Mouse (Mus musculus): ENCODE measurements around the gene Ankar.

The Ankar gene

GRCm38 (mm10) chr1:72700479-72700878, at the start of gene Ankar:
TSS of gene Ankar (minus strand) at chr1:72700579.
- DNase-seq (ENCODE audit: low spot score) = no peak

GRCm38 (mm10) chr1:72746382-72746781, 46.0 kb upstream of the Ankar start:
- no peak for DNase-seq (ENCODE audit: low spot score)

DNA sequence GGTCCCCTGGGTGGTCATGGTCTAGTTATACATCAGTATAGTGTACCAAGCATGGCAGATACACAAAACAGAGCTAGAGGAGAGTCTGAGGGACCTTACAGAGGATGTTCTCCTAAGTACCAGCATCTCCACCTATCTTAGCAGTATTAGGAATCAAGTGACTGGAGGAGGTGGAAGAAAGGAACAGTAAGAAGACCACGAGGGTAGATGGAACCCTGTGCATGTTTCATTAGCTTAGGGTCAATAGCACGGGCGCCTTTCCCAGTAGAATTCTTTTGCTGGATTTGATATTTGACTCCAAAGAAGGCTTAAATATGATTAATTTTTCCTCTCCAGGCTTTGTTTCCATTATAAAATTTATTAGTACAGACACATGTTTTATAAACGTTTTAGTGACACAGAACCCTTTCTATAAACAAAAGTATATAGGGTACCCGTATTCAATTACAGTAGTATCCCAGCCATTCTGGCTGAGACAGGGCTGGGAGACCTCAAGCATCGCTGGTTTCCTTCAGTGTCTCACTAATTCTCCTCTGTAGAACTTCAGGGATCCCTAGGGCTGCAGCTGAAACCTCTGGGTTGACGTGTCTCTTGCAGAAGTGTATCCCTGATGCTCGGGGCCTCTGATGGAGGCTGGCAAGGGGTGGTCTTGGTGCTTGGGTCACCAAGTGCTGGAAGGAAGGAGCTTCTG, 44.6 kb upstream of the Ankar start:
- DNase-seq (ENCODE audit: low spot score) = no peak

GRCm38 (mm10) chr1:72741406-72741805, 41.0 kb upstream of the Ankar start:
- DNase-seq (ENCODE audit: low spot score) = no peak

GRCm38 (mm10) chr1:72739681-72740063, 39.3 kb upstream of the Ankar start:
- no peak for DNase-seq (ENCODE audit: low spot score)

GRCm38 (mm10) chr1:72738946-72739680, 38.7 kb upstream of the Ankar start:
- peak; percentile 30 for DNase-seq (ENCODE audit: low spot score)

DNA sequence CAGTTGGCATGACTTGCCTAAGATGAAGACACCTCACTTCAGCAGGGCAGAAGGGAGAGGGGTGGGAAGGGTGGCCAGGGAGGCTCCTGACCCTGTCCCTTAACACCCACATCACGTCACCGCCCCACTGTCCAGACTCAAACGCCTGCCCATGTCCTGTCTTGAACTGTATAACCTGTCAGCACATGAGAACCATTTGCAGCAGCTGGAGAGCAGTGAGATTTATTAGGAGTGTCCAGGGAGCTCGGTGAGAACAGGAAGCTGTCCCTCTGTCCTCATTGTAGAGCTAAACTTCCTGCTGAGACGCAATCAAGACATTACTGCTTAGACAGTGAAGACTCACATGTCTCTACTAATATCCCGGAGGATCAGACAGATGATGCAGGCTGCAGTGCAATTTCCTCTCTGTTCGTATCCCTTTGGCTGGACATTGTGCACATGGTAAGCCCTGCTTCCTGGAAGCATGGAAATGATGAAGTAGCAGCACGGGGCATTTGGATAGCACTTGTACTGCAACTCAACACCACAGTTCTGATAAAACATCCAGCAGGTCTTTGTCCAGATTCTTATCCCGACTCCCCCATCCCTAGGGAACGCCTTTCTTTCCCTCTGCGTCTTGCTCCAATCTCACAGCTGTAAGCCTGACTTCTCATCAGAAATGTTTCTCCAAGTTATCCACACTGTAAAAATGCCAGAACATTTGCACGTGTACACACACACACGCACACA, 36.2 kb upstream of the Ankar start:
- no peak for DNase-seq (ENCODE audit: low spot score)

- DNase-seq (ENCODE audit: low spot score) = no peak
Measured at GRCm38 (mm10) chr1:72733191-72733691, 32.9 kb upstream of the Ankar start.

- no peak for DNase-seq (ENCODE audit: low spot score)
Measured at GRCm38 (mm10) chr1:72730126-72730525, 29.7 kb upstream of the Ankar start.

DNA sequence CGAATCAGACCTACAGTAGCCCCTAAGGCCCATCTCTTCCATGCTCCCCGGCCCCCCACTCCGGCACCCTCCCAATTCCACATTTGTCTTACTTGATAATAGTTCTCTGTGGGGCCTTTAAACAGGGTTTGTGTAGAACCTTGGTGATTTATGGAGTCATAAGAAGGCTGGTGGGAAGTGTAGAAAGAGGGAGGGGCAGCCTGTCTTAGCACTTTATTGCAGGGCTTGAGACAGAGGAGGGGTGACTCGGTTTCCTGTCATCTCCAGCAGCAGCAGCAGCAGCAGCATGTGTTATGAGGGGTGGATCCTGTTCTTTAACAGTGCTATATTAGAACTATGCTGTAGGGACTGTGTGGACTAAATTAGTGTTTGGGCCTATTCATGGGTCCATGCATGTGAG, 28.4 kb upstream of the Ankar start:
- no peak for DNase-seq (ENCODE audit: low spot score)

- DNase-seq (ENCODE audit: low spot score) = no peak
Measured at GRCm38 (mm10) chr1:72725941-72726340, 25.6 kb upstream of the Ankar start.

DNA sequence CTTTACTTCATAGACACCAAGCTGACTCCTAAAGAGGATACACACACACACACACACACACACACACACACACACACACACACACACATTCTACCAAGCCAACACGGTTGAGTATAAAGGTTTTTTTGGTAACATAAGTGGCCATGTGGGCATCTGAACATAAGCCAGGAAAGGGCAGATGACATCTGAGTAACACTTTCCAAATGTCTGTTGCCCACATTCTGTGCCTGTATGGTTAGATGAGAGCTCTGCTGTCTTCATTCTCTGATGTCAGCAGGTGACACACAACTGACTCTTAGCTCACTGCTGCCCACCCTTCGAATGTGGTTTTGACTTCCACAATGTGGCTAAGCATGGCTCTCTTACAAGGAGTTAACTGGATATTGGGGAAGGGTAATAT, 24.0 kb upstream of the Ankar start:
- DNase-seq (ENCODE audit: low spot score) = no peak

- DNase-seq (ENCODE audit: low spot score) = no peak
Measured at GRCm38 (mm10) chr1:72722646-72723045, 22.3 kb upstream of the Ankar start.

DNA sequence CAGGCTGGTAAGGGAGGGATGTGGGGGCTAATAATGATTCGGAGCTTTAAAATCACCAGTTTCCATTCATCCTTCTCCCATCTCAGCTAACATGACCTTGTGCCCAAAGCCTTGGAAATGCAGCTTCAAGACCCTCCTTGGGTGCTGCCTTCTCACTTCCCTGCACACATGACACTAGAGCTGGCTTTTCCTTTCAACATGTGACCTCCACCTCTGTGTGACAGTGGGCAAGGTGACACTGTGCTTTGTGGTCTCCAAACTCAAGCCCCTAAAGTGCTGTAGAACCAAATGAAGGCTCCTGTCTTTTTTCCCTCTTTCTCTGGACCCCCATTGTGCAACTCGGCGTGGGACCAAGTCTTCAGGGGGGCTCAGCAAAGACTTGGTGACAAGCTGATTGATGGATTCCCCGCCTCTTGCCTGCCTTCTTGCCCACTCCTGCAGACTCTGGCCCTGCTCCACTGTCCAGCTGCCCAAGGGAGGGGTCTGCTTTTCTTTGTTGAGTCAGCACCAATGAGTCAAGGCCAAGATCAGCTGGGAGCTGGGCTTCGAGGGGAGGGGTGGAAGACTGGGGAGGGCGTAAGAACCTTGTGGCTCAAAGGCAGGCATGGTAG, 19.8 kb upstream of the Ankar start:
- DNase-seq (ENCODE audit: low spot score) = no peak

- DNase-seq (ENCODE audit: low spot score) = no peak
Measured at GRCm38 (mm10) chr1:72718846-72719245, 18.5 kb upstream of the Ankar start.

DNA sequence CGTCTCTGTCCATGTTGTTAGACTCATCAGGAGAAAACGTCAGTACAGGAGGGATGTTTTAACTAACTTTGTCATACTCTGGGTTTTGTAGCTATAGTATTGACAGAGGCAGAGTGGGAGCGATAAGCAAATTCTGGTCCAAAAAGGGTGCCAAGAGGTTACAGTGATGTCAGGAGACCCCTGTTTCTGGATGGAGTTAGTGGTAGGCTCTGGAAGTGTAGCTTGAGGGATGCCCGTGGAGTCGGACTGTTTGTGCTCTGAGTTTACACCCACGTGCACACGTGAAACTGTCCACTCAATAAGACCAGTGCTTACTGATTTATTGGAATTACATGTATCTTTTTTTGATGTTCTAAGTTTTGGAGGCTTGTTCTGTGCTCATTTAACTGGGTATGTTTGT, 17.2 kb upstream of the Ankar start:
- no peak for DNase-seq (ENCODE audit: low spot score)

- no peak for DNase-seq (ENCODE audit: low spot score)
Measured at GRCm38 (mm10) chr1:72716926-72717325, 16.5 kb upstream of the Ankar start.

- DNase-seq (ENCODE audit: low spot score) = no peak
Measured at GRCm38 (mm10) chr1:72716421-72716820, 16.0 kb upstream of the Ankar start.

GRCm38 (mm10) chr1:72715593-72716361, 15.4 kb upstream of the Ankar start:
- DNase-seq (ENCODE audit: low spot score) = no peak

DNA sequence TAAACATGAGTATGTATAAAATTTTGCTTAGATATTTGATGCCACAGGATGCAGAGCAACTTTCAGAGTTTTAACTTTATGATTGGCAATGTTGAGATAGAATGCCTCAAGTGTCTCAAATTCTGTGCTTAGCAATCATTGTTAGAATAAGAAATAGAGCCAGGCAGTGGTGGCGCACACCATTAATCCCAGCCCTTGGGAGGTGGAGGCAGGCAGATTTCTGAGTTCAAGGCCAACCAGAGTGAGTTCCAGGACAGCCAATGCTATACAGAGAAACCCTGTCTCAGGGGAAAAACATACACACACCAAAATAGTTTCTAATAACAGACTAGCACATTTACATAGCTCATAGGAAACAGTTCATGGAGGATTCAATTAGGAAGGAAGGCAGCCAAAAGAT, 14.7 kb upstream of the Ankar start:
- no peak for DNase-seq (ENCODE audit: low spot score)

DNA sequence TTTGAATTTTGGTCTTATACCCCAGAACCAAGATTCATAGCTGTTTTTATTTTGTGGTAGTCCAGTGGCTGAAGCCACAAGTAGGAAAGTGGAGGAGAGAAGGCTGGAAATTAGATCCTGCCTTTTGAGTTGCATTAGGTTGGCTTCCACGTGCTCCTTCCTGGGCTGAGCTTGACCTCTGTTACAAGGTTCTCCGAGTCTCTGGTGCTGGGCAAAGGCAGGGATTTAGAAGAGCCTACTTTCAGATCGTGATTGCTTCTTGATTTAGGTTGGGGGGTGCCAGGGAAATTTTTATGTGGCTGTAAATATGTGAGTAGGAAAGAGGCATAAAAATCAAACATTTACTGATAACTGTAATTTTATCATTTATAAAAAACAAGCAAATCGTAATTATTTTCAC, 14.2 kb upstream of the Ankar start:
- no peak for DNase-seq (ENCODE audit: low spot score)

DNA sequence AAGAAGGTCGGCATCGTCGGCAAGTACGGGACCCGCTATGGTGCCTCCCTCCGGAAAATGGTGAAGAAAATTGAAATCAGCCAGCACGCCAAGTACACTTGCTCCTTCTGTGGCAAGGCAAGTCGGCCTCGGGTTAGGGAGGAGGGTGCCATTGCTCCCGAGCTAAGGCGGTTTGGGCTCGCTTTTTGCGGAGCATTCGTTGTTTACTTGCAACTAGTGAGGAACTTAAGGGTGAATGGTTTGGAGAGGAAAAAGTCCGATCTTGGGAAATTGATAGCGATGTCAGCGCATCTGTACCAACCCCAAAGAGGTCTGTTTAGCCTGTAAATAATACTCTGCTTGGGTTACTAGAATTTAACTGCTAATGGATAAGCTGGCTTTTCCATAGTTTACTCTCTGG, 11.3 kb upstream of the Ankar start:
- DNase-seq (ENCODE audit: low spot score) = no peak
